Mouse (Mus musculus): ENCODE results near the gene Srp9. TPM values are rescaled to one million over a fixed set of nuclear protein-coding genes. Genes with fewer than 3 reads are reported as not detected.
A peak's percentile ranks its signal among the peaks of the same experiment; 100 is the strongest.

The Srp9 gene
- polyA plus RNA-seq, 1 experiment from 2014 or later: 155 TPM

- Histone ChIP-seq H3K27me3 (replicated peaks; ENCODE audit: control insufficient read depth, insufficient read depth, low read length) (no peaks in the 10 kb centered on the region), H3K36me3 (ENCODE audit: control insufficient read depth, insufficient read depth, low read length) (peaks cover 6% of the 10 kb centered on the region; the same call in 1 of the 2 replicates), H3K9me3 (replicated peaks; ENCODE audit: control insufficient read depth, low read length) (no peaks in the 10 kb centered on the region), H3K4me3 (ENCODE audit: low read depth, low read length) (no peak overlapping the region), H3K9ac (ENCODE audit: low read length) (no peak overlapping the region), H3K27ac (ENCODE audit: low read depth, low read length) (no peak overlapping the region), H3K4me2 (ENCODE audit: low read length) (no peak overlapping the region), H3K4me1 (ENCODE audit: control insufficient read depth, insufficient read depth, low read length) (peaks cover 2% of the 10 kb centered on the region)
- DNase-seq (ENCODE audit: low spot score) (peak; percentile 34), ATAC-seq (no peak)
- WGBS: 56% methylated on average over 2 of the region's 2 CpGs
Observed at GRCm38 (mm10) chr1:182130830-182131229, 6.3 kb downstream of the Srp9 start.

GRCm38 (mm10) chr1:182137204-182138125, 12.9 kb downstream of the Srp9 start:
- 66% methylated on average over 28 of the region's 28 CpGs for WGBS
- Histone ChIP-seq H3K27me3 (replicated peaks; ENCODE audit: control insufficient read depth, insufficient read depth, low read length) (no peaks in the 10 kb centered on the region), H3K4me1 (ENCODE audit: control insufficient read depth, insufficient read depth, low read length) (no peaks in the 10 kb centered on the region), H3K4me3 (ENCODE audit: low read depth, low read length) (no peak overlapping the region), H3K9me3 (replicated peaks; ENCODE audit: control insufficient read depth, low read length) (no peaks in the 10 kb centered on the region), H3K27ac (ENCODE audit: low read depth, low read length) (no peak overlapping the region), H3K36me3 (ENCODE audit: control insufficient read depth, insufficient read depth, low read length) (peaks cover 3% of the 10 kb centered on the region; the same call in 1 of the 2 replicates), H3K4me2 (ENCODE audit: low read length) (no peak overlapping the region), H3K9ac (ENCODE audit: low read length) (no peak overlapping the region)
- no peak for ATAC-seq
- DNase-seq (ENCODE audit: low spot score): no peak

- Histone ChIP-seq H3K4me3 (ENCODE audit: low read depth, low read length) (no peak overlapping the region), H3K27me3 (replicated peaks; ENCODE audit: control insufficient read depth, insufficient read depth, low read length) (no peaks in the 10 kb centered on the region), H3K9me3 (replicated peaks; ENCODE audit: control insufficient read depth, low read length) (no peaks in the 10 kb centered on the region), H3K36me3 (ENCODE audit: control insufficient read depth, insufficient read depth, low read length) (no peaks in the 10 kb centered on the region), H3K9ac (ENCODE audit: low read length) (no peak overlapping the region), H3K27ac (ENCODE audit: low read depth, low read length) (no peak overlapping the region), H3K4me2 (ENCODE audit: low read length) (no peak overlapping the region), H3K4me1 (ENCODE audit: control insufficient read depth, insufficient read depth, low read length) (no peaks in the 10 kb centered on the region)
- DNase-seq (ENCODE audit: low spot score) (no peak), ATAC-seq (no peak)
- 83% methylated on average over 8 of the region's 8 CpGs for WGBS
Observed at GRCm38 (mm10) chr1:182138172-182138571, 13.6 kb downstream of the Srp9 start.

GRCm38 (mm10) chr1:182139937-182140336, 15.4 kb downstream of the Srp9 start:
- Histone ChIP-seq H3K4me2 (ENCODE audit: low read length) (no peak overlapping the region), H3K4me3 (ENCODE audit: low read depth, low read length) (no peak overlapping the region), H3K9ac (ENCODE audit: low read length) (no peak overlapping the region), H3K9me3 (replicated peaks; ENCODE audit: control insufficient read depth, low read length) (no peaks in the 10 kb centered on the region), H3K4me1 (ENCODE audit: control insufficient read depth, insufficient read depth, low read length) (no peaks in the 10 kb centered on the region), H3K27ac (ENCODE audit: low read depth, low read length) (no peak overlapping the region), H3K36me3 (ENCODE audit: control insufficient read depth, insufficient read depth, low read length) (no peaks in the 10 kb centered on the region), H3K27me3 (replicated peaks; ENCODE audit: control insufficient read depth, insufficient read depth, low read length) (no peaks in the 10 kb centered on the region)
- ATAC-seq: peak; percentile 44; the same call in 1 of the 2 replicates
- DNase-seq (ENCODE audit: low spot score): no peak
- 36% methylated on average over 9 of the region's 9 CpGs for WGBS

GRCm38 (mm10) chr1:182140370-182140769, 15.8 kb downstream of the Srp9 start:
- WGBS: 8% methylated on average over 6 of the region's 6 CpGs
- peak; percentile 85 for DNase-seq (ENCODE audit: low spot score)
- no peak overlapping the region for H3K4me2 ChIP-seq (ENCODE audit: low read length)

GRCm38 (mm10) chr1:182142725-182143124, 18.2 kb downstream of the Srp9 start:
- H3K4me3 ChIP-seq (ENCODE audit: low read depth, low read length): no peak overlapping the region
- H3K27ac ChIP-seq (ENCODE audit: low read depth, low read length): no peak overlapping the region
- H3K9me3 ChIP-seq (replicated peaks; ENCODE audit: control insufficient read depth, low read length): no peaks in the 10 kb centered on the region
- H3K27me3 ChIP-seq (replicated peaks; ENCODE audit: control insufficient read depth, insufficient read depth, low read length): no peaks in the 10 kb centered on the region
- ATAC-seq: no peak
- no peaks in the 10 kb centered on the region for H3K4me1 ChIP-seq (ENCODE audit: control insufficient read depth, insufficient read depth, low read length)
- no peaks in the 10 kb centered on the region for H3K36me3 ChIP-seq (ENCODE audit: control insufficient read depth, insufficient read depth, low read length)
- no peak overlapping the region for H3K4me2 ChIP-seq (ENCODE audit: low read length)
- no peak for DNase-seq (ENCODE audit: low spot score)
- 94% methylated on average over 13 of the region's 13 CpGs for WGBS
- no peak overlapping the region for H3K9ac ChIP-seq (ENCODE audit: low read length)

More at GRCm38 (mm10) chr1:182140370-182140769, 15.8 kb downstream of the Srp9 start:
- Histone ChIP-seq H3K27ac (ENCODE audit: low read depth, low read length) (no peak overlapping the region), H3K9me3 (replicated peaks; ENCODE audit: control insufficient read depth, low read length) (no peaks in the 10 kb centered on the region), H3K9ac (ENCODE audit: low read length) (no peak overlapping the region), H3K4me1 (ENCODE audit: control insufficient read depth, insufficient read depth, low read length) (no peaks in the 10 kb centered on the region), H3K36me3 (ENCODE audit: control insufficient read depth, insufficient read depth, low read length) (no peaks in the 10 kb centered on the region), H3K27me3 (replicated peaks; ENCODE audit: control insufficient read depth, insufficient read depth, low read length) (no peaks in the 10 kb centered on the region), H3K4me3 (ENCODE audit: low read depth, low read length) (no peak overlapping the region)
- ATAC-seq: peak; percentile 84

- no peaks in the 10 kb centered on the region for H3K36me3 ChIP-seq (ENCODE audit: control insufficient read depth, insufficient read depth, low read length)
- no peak overlapping the region for H3K27ac ChIP-seq (ENCODE audit: low read depth, low read length)
- no peaks in the 10 kb centered on the region for H3K9me3 ChIP-seq (replicated peaks; ENCODE audit: control insufficient read depth, low read length)
- H3K27me3 ChIP-seq (replicated peaks; ENCODE audit: control insufficient read depth, insufficient read depth, low read length): no peaks in the 10 kb centered on the region
- H3K4me1 ChIP-seq (ENCODE audit: control insufficient read depth, insufficient read depth, low read length): no peaks in the 10 kb centered on the region
- no peak for DNase-seq (ENCODE audit: low spot score)
- no peak overlapping the region for H3K4me2 ChIP-seq (ENCODE audit: low read length)
- no peak overlapping the region for H3K4me3 ChIP-seq (ENCODE audit: low read depth, low read length)
- no peak overlapping the region for H3K9ac ChIP-seq (ENCODE audit: low read length)
- WGBS: 79% methylated on average over 8 of the region's 8 CpGs
- no peak for ATAC-seq
Observed at GRCm38 (mm10) chr1:182143288-182143687, 18.8 kb downstream of the Srp9 start.

- Histone ChIP-seq H3K27me3 (replicated peaks; ENCODE audit: control insufficient read depth, insufficient read depth, low read length) (no peaks in the 10 kb centered on the region), H3K27ac (ENCODE audit: low read depth, low read length) (no peak overlapping the region), H3K9me3 (replicated peaks; ENCODE audit: control insufficient read depth, low read length) (no peaks in the 10 kb centered on the region), H3K36me3 (ENCODE audit: control insufficient read depth, insufficient read depth, low read length) (no peaks in the 10 kb centered on the region), H3K9ac (ENCODE audit: low read length) (no peak overlapping the region), H3K4me3 (ENCODE audit: low read depth, low read length) (no peak overlapping the region), H3K4me1 (ENCODE audit: control insufficient read depth, insufficient read depth, low read length) (no peaks in the 10 kb centered on the region), H3K4me2 (ENCODE audit: low read length) (no peak overlapping the region)
- DNase-seq (ENCODE audit: low spot score) (no peak), ATAC-seq (no peak)
- WGBS: 46% methylated on average over 5 of the region's 5 CpGs
Observed at GRCm38 (mm10) chr1:182145546-182145945, 21.0 kb downstream of the Srp9 start.

GRCm38 (mm10) chr1:182148864-182149514, 24.5 kb downstream of the Srp9 start:
- H3K9ac ChIP-seq (ENCODE audit: low read length): no peak overlapping the region
- H3K27ac ChIP-seq (ENCODE audit: low read depth, low read length): no peak overlapping the region
- WGBS: 66% methylated on average over 7 of the region's 7 CpGs
- ATAC-seq: no peak
- DNase-seq (ENCODE audit: low spot score): no peak
- H3K36me3 ChIP-seq (ENCODE audit: control insufficient read depth, insufficient read depth, low read length): no peaks in the 10 kb centered on the region
- no peak overlapping the region for H3K4me2 ChIP-seq (ENCODE audit: low read length)
- H3K4me1 ChIP-seq (ENCODE audit: control insufficient read depth, insufficient read depth, low read length): no peaks in the 10 kb centered on the region
- H3K4me3 ChIP-seq (ENCODE audit: low read depth, low read length): no peak overlapping the region
- H3K27me3 ChIP-seq (replicated peaks; ENCODE audit: control insufficient read depth, insufficient read depth, low read length): no peaks in the 10 kb centered on the region
- H3K9me3 ChIP-seq (replicated peaks; ENCODE audit: control insufficient read depth, low read length): no peaks in the 10 kb centered on the region
